Mouse (Mus musculus) embryo, embryonic 11 days (tissue): ENCODE measurements around the gene Ifitm3.
"Not testable (repeated sequence)": the region's sequence is repeated elsewhere in the genome, so short reads cannot be mapped to it uniquely, and the experiment has no call there.

Experiments used
- DNase-seq: peaks from one replicate; pipeline ENCODE4 v3.0.0-alpha.2; 2015

Ifitm3 gene

GRCm38 (mm10) chr7:141032458-141033167 is 22.0 kb upstream of the Ifitm3 start:
- DNase-seq: no peak

- DNase-seq: no peak
These were observed 19.8 kb upstream of the Ifitm3 start for GRCm38 (mm10) chr7:141030390-141030789.

DNA sequence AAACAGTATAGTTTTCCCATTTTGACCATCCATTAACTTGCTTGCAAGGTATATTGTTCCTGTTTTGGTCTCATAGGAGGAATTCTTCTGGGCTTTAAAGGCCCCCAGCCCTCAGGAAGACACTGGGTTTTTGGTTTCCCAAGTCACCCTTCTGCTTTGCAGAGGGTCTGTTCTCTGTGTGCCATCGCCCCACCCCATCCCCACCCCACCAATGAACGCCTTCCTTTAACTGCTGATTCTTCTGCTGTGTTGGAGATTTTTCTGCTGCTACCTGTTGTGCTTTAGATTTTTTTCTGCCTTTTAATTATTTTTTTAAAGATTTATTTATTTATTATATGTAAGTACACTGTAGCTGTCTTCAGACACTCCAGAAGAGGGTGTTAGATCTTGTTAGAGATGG is 18.3 kb upstream of the Ifitm3 start, which contains the start of gene Gm17387:
Gene Gm17387 (plus strand): TSS at position 301 of the 400 bp plus-strand sequence.
- no peak for DNase-seq

- DNase-seq: no peak
These were observed 16.1 kb upstream of the Ifitm3 start for GRCm38 (mm10) chr7:141026740-141027098.

DNA sequence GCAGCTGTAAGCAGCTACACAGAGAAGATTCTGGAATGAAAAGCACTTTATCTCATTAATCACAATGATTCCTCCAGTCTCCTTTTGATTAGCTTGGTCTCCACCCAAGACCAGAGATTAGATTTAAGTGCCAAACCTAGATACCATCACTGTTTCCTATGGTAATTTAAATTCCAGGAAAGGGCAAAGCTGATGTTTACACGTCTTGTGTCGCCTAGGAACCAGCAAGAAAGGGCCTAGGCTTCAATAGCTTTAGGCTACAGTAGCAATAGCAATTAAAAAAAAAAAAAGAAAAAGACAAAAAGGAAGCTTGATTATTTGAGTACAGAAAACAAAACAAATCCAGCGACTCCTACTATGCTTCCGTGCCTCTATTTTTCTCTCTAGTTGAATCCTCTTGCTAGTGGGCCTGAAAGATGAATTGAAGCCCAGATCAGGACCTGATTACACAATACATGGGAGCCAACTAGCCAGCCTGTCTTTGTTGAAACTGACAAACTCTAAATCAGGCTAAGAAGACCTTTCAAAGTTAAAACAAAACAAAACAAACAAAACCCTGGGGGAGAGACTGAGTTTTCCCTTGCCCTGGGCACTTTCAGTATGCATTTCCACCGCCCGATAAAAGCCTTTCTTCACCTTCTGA is 15.6 kb upstream of the Ifitm3 start:
- DNase-seq: no peak

GRCm38 (mm10) chr7:141024865-141025838 is 14.6 kb upstream of the Ifitm3 start:
- peak; percentile 68 for DNase-seq

GRCm38 (mm10) chr7:141021489-141022449 is 11.2 kb upstream of the Ifitm3 start:
- DNase-seq: no peak

DNA sequence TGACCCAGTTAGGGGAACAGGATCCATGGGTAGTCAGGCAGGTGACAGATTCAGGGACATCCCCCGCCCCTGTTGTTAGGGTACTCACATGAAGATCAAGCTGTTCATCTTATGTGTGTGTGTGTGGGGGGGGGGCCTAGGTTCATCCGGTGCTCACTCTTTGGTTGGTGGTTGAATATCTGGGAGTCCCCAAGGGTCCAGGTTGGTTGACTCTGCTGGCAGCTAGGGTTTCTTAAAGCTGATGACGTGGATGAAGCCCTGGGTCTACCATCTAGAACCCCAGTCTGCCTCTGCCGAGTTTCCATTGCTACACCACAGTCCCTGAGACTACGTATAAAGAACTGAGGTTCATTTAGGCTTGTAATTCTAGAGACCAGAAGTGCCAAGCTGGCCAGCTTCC is 8.5 kb upstream of the Ifitm3 start:
- DNase-seq: no peak

DNA sequence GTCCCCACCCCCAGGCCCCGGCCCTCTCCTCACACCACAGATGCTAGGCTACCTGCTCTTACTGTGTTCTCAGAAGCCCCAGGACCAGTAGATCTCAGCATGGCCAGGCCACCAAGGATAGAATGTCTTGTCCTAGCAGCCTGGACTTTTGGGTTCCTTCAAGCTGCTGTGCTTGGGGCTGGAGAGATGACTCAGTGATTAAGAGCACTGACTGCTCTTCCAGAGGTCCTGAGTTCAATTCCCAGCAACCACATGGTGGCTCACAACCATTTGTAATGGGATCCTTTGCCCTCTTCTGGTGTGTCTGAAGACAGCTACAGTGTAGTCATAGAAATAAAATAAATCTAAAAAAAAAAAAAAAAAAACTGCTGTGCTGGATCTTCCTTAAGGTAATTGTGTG is 7.3 kb upstream of the Ifitm3 start, which contains the start of gene Ifitm6:
Gene Ifitm6 (minus strand): TSS at position 101 of the 400 bp plus-strand sequence.
- DNase-seq: not testable (repeated sequence)

- DNase-seq: no peak
These were observed 6.4 kb upstream of the Ifitm3 start for GRCm38 (mm10) chr7:141016707-141017697.

DNA sequence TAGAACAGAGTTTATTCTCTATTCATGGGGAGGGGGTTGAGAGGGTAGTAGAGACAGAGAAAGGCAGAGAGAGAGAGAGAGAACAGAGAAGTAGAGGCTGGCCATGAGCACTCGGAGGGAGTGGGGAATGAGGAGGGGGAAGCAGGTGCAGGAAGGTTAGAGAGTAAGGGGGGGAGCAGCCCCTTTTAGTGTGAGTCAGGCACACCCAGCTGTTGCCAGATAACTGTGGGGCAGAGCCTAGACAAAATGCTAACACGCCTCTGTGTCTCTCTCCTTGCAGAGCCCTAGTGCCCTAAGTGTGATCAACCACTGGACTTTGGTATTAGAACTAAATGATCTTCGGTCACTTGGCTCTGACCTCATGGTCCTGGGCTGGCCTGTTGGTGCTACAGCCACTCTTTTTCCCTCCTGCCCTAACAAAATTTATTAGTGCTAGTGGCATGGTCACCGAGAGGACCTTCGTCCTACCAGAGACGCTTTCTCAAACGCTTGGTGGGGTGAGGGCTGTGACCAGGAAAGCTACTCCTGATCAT is 734 bp upstream of the Ifitm3 start:
- DNase-seq: no peak

DNA sequence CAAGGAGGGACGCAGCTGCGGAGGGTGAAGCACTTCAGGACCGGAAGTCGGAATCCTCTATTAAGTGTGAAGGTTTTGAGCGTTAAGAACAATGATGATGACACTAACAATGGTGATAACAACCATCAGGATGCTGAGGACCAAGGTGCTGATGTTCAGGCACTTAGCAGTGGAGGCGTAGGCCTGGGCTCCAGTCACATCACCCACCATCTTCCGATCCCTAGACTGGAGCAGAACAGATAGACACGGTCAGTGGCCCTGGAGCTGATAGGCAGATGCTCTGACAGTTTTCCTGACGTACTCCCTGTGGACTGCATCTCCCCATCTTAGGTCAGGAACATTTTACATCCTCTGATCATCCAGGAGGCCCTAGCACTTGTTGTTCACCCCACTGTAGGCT is 905 bp downstream of the Ifitm3 start:
- no peak for DNase-seq

- peak; percentile 89 for DNase-seq
These were observed 1.5 kb downstream of the Ifitm3 start for GRCm38 (mm10) chr7:141008938-141009660.

- DNase-seq: peak; percentile 44
These were observed 2.2 kb downstream of the Ifitm3 start for GRCm38 (mm10) chr7:141008312-141008761.

GRCm38 (mm10) chr7:141006914-141007313 is 3.7 kb downstream of the Ifitm3 start:
- no peak for DNase-seq

GRCm38 (mm10) chr7:141006446-141006845 is 4.1 kb downstream of the Ifitm3 start:
- DNase-seq: no peak

GRCm38 (mm10) chr7:141003248-141004010 is 7.1 kb downstream of the Ifitm3 start:
- no peak for DNase-seq

DNA sequence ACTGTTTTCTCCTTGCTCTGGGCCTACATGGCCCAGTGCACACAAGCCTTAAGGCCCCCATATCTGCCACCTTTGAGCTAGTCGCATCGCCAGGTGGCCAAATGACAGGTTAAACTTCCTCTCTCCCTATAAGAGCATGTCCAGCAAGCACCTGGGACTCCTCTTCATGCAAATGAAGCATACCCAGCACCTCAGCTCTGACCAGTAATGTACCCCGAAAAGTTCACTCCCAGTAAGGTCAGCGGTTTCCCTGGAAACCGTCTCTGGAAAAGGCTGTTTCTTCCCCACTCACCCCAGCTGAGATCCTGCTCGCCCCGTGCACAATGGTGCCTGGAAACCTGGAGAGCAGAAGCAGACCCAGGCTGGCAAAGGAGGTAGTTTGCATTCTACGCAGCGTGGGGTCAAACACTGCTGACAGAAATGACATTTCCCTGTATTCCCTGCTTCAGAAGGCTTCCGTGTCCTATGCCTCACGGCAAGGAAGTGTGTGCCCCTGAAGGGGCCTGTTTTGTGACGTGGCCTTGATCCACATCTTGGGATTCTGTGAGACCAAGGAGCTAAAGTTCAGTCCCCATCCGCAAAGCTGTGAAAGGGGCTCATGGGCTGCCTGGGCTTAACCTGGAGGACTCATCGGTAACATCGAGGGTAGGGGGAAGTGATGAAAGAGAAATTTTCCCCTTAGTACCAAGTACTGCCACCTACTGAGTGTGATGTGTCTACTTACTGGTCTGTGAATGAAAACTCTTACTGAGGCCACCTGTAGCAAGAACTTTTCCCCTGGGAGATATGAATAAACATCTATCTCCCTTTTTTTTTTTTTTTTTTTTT is 9.5 kb downstream of the Ifitm3 start:
- no peak for DNase-seq
